Mouse (Mus musculus) cortical plate, adult 2 months (tissue): ENCODE measurements at regions not wholly inside any gene's neighbourhood (a gene's known extent, or its start where the extent isn't known, plus 50 kb on each side); places are given as distances from the start of the nearest gene placed in this dataset.

ENCODE experiments used
- CTCF ChIP-seq: fragments of 200-500 bp; IDR thresholded peaks from 2 replicates; pipeline ENCODE4 v1.5.1; 2011; ENCODE audit warnings: mild to moderate bottlenecking, control low read depth, low read length; ENCODE audit not compliant: insufficient read depth; ENCODE audit errors: extremely low read depth
- POLR2A ChIP-seq: fragments of 200-500 bp; IDR thresholded peaks from 2 replicates; pipeline ENCODE4 v1.6.1; 2011; ENCODE audit warnings: mild to moderate bottlenecking, low read length, control low read depth; ENCODE audit not compliant: insufficient read depth; ENCODE audit errors: extremely low read depth

- no peak for TF ChIP-seq POLR2A
- no peak for TF ChIP-seq CTCF
Observed at GRCm38 (mm10) chr11:109032729-109033128, 111.4 kb downstream of the E030025P04Rik start.
